Mouse (Mus musculus) limb, embryonic 13.5 days (tissue): ENCODE results near the gene Rsph10b. TPM values are rescaled to one million over a fixed set of nuclear protein-coding genes. Genes with fewer than 3 reads are reported as not detected.

Experiments
- ATAC-seq: fragments of 200-750 bp; cut with Nextera tagmentation; 2 replicates; pipeline ENCODE4 v1.8.0; 2017; ENCODE audit warnings: low read depth, moderate number of reproducible peaks, moderate TSS enrichment; ENCODE audit not compliant: low FRiP score
- H3K27ac ChIP-seq: fragments of 300-500 bp; sonication (generic); 2 replicates; pipeline ENCODE4 v1.5.1; 2015; ENCODE audit warnings: inconsistent platforms, mild to moderate bottlenecking, moderate library complexity
- H3K27me3 ChIP-seq: fragments of 300-500 bp; sonication (generic); 2 replicates; pipeline ENCODE4 v1.6.1; 2015; ENCODE audit warnings: mild to moderate bottlenecking, inconsistent platforms
- H3K36me3 ChIP-seq: fragments of 300-500 bp; sonication (generic); 2 replicates; pipeline ENCODE4 v1.6.1; 2015; ENCODE audit warnings: inconsistent platforms, mild to moderate bottlenecking, moderate library complexity
- H3K4me1 ChIP-seq: fragments of 300-500 bp; sonication (generic); 2 replicates; pipeline ENCODE4 v1.6.1; 2015; ENCODE audit warnings: inconsistent platforms
- H3K4me2 ChIP-seq: fragments of 300-500 bp; sonication (generic); replicated peaks from 2 replicates; pipeline ENCODE4 v1.6.1; 2015; ENCODE audit warnings: inconsistent platforms, mild to moderate bottlenecking, moderate library complexity
- H3K4me3 ChIP-seq: fragments of 300-500 bp; sonication (generic); 2 replicates; pipeline ENCODE4 v1.5.1; 2015; ENCODE audit warnings: moderate library complexity, mild to moderate bottlenecking, inconsistent platforms
- H3K9ac ChIP-seq: fragments of 300-500 bp; sonication (generic); 2 replicates; pipeline ENCODE4 v1.6.1; 2015; ENCODE audit warnings: mild to moderate bottlenecking, inconsistent platforms
- H3K9me3 ChIP-seq: fragments of 300-500 bp; sonication (generic); 2 replicates; pipeline ENCODE4 v1.6.1; 2016; ENCODE audit warnings: inconsistent platforms
- WGBS: fragments of 180-500 bp; shearing (Covaris S2); methylation state at CpG from one replicate; pipeline ENCODE4 v1.1.7; 2015; 5-methylcytosine and 5-hydroxymethylcytosine counted together
- polyA plus RNA-seq: library from polyadenylated mRNA; unstranded; fragments of >200 nt; fragmentation: Nextera tagmentation; extraction: Ambion mirVana; gene quantifications from 2 replicates; pipeline ENCODE4 v1.2.1, GENCODE M21; 2015

Rsph10b gene
- polyA plus RNA-seq = 0.80 and 1.0 TPM in 2 replicates

- no peak within 1 kb of the TSS for H3K9ac ChIP-seq
- no peak within 1 kb of the TSS for H3K4me3 ChIP-seq
- no peaks in the 10 kb centered on the region for H3K4me1 ChIP-seq
- WGBS = 22% methylated on average over 8 of the region's 8 CpGs
- H3K9me3 ChIP-seq = no peaks in the 10 kb centered on the region
- H3K4me2 ChIP-seq = no peak within 1 kb of the TSS
- ATAC-seq = no peak
- peaks cover 41% of the 10 kb centered on the region for H3K36me3 ChIP-seq
- no peak within 1 kb of the TSS for H3K27ac ChIP-seq
- no peaks in the 10 kb centered on the region for H3K27me3 ChIP-seq
Observed at GRCm38 (mm10) chr5:143932831-143933230, at the start of gene Rsph10b. TSS of gene Rsph10b (plus strand) at chr5:143933035.

- WGBS = 95% methylated on average over 3 of the region's 3 CpGs
- peaks cover 99% of the 10 kb centered on the region for H3K36me3 ChIP-seq
- no peak overlapping the region for H3K4me3 ChIP-seq
- no peak overlapping the region for H3K4me2 ChIP-seq
- H3K4me1 ChIP-seq = no peaks in the 10 kb centered on the region
- ATAC-seq = no peak
- no peaks in the 10 kb centered on the region for H3K27me3 ChIP-seq
- H3K9me3 ChIP-seq = no peaks in the 10 kb centered on the region
- no peak overlapping the region for H3K27ac ChIP-seq
- H3K9ac ChIP-seq = no peak overlapping the region
Observed at GRCm38 (mm10) chr5:143885274-143885673, 47.6 kb upstream of the Rsph10b start.

DNA sequence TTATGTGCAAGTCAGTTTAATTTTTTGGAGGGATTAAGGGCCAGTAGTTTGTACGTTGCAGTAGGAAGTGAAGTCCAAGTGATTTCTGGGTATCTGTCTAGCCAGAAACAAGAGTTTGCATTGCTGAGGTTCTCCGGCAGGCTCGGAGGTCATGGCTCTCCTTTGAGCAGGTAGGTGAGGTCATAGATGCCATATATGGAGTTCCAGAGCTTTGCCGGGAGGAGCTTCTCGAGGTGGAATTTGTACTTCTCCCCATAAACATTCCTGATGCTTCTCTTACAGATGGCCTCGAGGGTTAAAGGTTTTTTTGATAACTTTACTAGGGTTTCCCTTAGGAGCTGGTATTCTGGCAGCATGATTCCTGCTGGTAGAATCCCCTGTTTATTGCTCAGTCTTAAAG is 42.1 kb upstream of the Rsph10b start:
- Histone ChIP-seq H3K4me3 (no peak overlapping the region), H3K36me3 (peaks cover 92% of the 10 kb centered on the region), H3K9ac (no peak overlapping the region), H3K27ac (no peak overlapping the region), H3K4me2 (no peak overlapping the region), H3K27me3 (no peaks in the 10 kb centered on the region), H3K4me1 (no peaks in the 10 kb centered on the region), H3K9me3 (no peaks in the 10 kb centered on the region)
- WGBS = 61% methylated on average over 6 of the region's 6 CpGs
- no peak for ATAC-seq

GRCm38 (mm10) chr5:143892255-143892886 is 40.5 kb upstream of the Rsph10b start:
- peaks cover 86% of the 10 kb centered on the region for H3K36me3 ChIP-seq
- no peak for ATAC-seq
- H3K4me2 ChIP-seq = no peak overlapping the region
- H3K27ac ChIP-seq = no peak overlapping the region
- H3K27me3 ChIP-seq = no peaks in the 10 kb centered on the region
- no peaks in the 10 kb centered on the region for H3K9me3 ChIP-seq
- 79% methylated on average over 9 of the region's 9 CpGs for WGBS
- H3K9ac ChIP-seq = no peak overlapping the region
- H3K4me1 ChIP-seq = no peaks in the 10 kb centered on the region
- H3K4me3 ChIP-seq = no peak overlapping the region

DNA sequence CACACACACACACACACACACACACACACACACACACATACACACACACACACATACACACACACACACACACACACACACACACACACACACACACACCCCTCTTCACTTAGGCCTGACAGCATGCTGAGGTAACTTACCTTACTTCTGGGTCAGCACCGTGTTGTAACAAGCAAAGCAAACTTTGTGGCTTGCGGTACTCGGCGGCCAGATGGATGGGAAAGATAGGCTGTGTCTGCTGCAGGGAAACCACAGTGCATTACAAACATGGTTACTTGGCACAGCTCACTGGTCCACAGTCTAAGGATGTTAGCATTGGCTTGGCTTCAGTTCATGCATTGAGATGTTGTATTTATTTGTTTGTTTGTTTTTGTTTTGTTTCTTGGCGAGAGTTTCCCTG is 39.4 kb upstream of the Rsph10b start:
- 74% methylated on average over 5 of the region's 5 CpGs for WGBS
- H3K36me3 ChIP-seq = peaks cover 85% of the 10 kb centered on the region

GRCm38 (mm10) chr5:143897635-143898330 is 35.1 kb upstream of the Rsph10b start, which contains the start of gene Ankrd61:
TSS of gene Ankrd61 (minus strand) at chr5:143897685.
- H3K9ac ChIP-seq = no peak within 1 kb of the TSS
- H3K36me3 ChIP-seq = peaks cover 83% of the 10 kb centered on the region
- H3K9me3 ChIP-seq = no peaks in the 10 kb centered on the region
- no peaks in the 10 kb centered on the region for H3K4me1 ChIP-seq
- no peak within 1 kb of the TSS for H3K4me2 ChIP-seq
- 90% methylated on average over 14 of the region's 14 CpGs for WGBS
- no peak within 1 kb of the TSS for H3K4me3 ChIP-seq
- no peak within 1 kb of the TSS for H3K27ac ChIP-seq
- no peaks in the 10 kb centered on the region for H3K27me3 ChIP-seq
- no peak for ATAC-seq

More for the DNA sequence above, 39.4 kb upstream of the Rsph10b start:
- Histone ChIP-seq H3K9me3 (no peaks in the 10 kb centered on the region), H3K27me3 (no peaks in the 10 kb centered on the region), H3K27ac (no peak overlapping the region), H3K9ac (no peak overlapping the region), H3K4me3 (no peak overlapping the region), H3K4me1 (no peaks in the 10 kb centered on the region), H3K4me2 (no peak overlapping the region)
- ATAC-seq = no peak

DNA sequence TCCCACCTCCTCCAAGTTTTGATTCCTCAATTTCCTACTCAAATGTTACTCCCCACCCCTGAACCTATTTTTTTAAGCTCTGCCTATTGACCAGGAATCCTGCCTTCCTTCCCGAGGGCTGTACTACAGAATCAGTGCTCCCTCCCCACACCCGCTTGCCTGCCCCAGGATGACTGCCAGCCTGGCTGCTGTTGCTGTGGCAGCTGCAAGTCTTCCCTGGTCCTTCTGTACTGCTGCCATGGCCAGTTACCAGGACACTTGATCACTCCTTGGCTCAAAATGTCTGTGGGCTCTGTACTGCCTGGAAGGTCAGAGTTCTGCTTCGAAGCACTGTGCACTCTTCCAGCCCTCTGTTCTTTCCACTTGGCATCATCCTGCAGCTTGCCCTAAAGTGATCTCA is 30.7 kb upstream of the Rsph10b start:
- H3K4me2 ChIP-seq = no peak overlapping the region
- WGBS = 81% methylated on average over 3 of the region's 3 CpGs
- H3K4me1 ChIP-seq = no peaks in the 10 kb centered on the region
- H3K9ac ChIP-seq = no peak overlapping the region
- ATAC-seq = no peak
- H3K27me3 ChIP-seq = no peaks in the 10 kb centered on the region
- no peaks in the 10 kb centered on the region for H3K9me3 ChIP-seq
- no peak overlapping the region for H3K4me3 ChIP-seq
- H3K27ac ChIP-seq = no peak overlapping the region
- H3K36me3 ChIP-seq = peaks cover 90% of the 10 kb centered on the region

DNA sequence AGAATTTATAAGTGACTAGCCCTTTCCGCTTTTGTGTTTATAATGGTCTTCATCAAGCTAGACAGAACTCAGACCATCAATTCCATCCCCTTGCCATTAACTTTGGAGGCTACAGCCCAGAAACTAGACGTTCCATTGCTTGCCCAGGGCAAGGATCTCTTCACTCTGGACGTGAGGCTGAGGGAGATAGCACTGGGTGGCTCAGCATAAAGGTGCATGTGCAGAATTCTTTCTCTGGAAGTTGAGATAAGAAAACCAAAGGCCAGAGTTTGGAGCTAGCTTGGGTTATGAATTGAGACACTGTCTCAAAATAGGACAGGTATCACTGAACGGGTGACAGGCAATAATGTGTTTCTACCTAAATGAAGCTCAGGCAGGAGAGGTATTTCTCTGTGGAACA is 29.0 kb upstream of the Rsph10b start:
- ATAC-seq = no peak
- Histone ChIP-seq H3K9ac (no peak overlapping the region), H3K27me3 (no peaks in the 10 kb centered on the region), H3K4me2 (no peak overlapping the region), H3K4me1 (peaks cover 14% of the 10 kb centered on the region), H3K27ac (no peak overlapping the region), H3K36me3 (peaks cover 77% of the 10 kb centered on the region), H3K9me3 (no peaks in the 10 kb centered on the region), H3K4me3 (no peak overlapping the region)
- WGBS = 92% methylated on average over 4 of the region's 4 CpGs

- no peaks in the 10 kb centered on the region for H3K9me3 ChIP-seq
- no peak overlapping the region for H3K4me3 ChIP-seq
- peaks cover 26% of the 10 kb centered on the region for H3K4me1 ChIP-seq
- peaks cover 54% of the 10 kb centered on the region for H3K36me3 ChIP-seq
- WGBS = 83% methylated on average over 8 of the region's 8 CpGs
- H3K27me3 ChIP-seq = no peaks in the 10 kb centered on the region
- no peak overlapping the region for H3K27ac ChIP-seq
- H3K4me2 ChIP-seq = no peak overlapping the region
- ATAC-seq = no peak
- H3K9ac ChIP-seq = no peak overlapping the region
Observed at GRCm38 (mm10) chr5:143906429-143906828, 26.4 kb upstream of the Rsph10b start.

DNA sequence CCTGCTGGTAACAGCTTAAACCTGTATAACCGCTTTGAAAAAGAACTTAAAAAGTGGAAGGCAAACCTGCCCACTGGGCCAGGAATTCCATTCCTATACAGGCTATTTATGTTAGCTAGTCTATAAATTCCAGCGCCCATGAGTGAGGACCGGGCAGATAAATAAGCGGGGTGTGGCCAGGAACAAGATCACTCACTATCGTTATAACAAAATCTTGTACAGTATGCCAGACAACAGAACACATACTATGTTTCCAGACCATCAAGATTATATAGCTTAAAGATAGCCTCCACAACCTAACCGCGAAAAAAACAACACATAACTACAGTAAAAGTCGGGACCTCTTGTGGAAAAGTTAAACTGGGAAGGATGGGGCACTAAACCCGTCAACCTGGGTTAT is 23.9 kb upstream of the Rsph10b start:
- H3K27ac ChIP-seq = peak overlapping the region; percentile 82
- H3K4me1 ChIP-seq = peaks cover 26% of the 10 kb centered on the region
- H3K4me3 ChIP-seq = peak overlapping the region; percentile 77
- H3K27me3 ChIP-seq = no peaks in the 10 kb centered on the region
- no peaks in the 10 kb centered on the region for H3K9me3 ChIP-seq
- peak overlapping the region; percentile 67 for H3K4me2 ChIP-seq
- peaks cover 39% of the 10 kb centered on the region for H3K36me3 ChIP-seq
- WGBS = 3% methylated on average over 9 of the region's 9 CpGs
- ATAC-seq = 0 out of 2 replicates have a peak, but pooled peaks have one; percentile 0
- H3K9ac ChIP-seq = peak overlapping the region; percentile 74

GRCm38 (mm10) chr5:143909417-143910400 is 23.1 kb upstream of the Rsph10b start, which contains the start of the genes Aimp2 and Pms2:
TSS of gene Aimp2 (minus strand) at chr5:143909847.
TSS of gene Pms2 (plus strand) at chr5:143909964.
- Histone ChIP-seq H3K9ac (peak within 1 kb of the TSS; percentile 77), H3K4me1 (peaks cover 26% of the 10 kb centered on the region), H3K36me3 (peaks cover 36% of the 10 kb centered on the region), H3K27me3 (no peaks in the 10 kb centered on the region), H3K4me2 (peak within 1 kb of the TSS; percentile 67), H3K9me3 (no peaks in the 10 kb centered on the region), H3K4me3 (peak within 1 kb of the TSS; percentile 77), H3K27ac (peak within 1 kb of the TSS; percentile 82)
- ATAC-seq = peak; percentile 99
- WGBS = under 1% methylated on average over 70 of the region's 70 CpGs
